Mouse (Mus musculus) layer of hippocampus, postnatal 25 days (tissue): ENCODE results near the gene Camkk1. TPM values are rescaled to one million over a fixed set of nuclear protein-coding genes. Genes with fewer than 3 reads are reported as not detected.

Source experiments
- total RNA-seq, 2 experiments: library from RNA; stranded (reverse); gene quantifications; 2 replicates each; pipeline ENCODE4 v1.2.3; 2021

The Camkk1 gene
- total RNA-seq, 2 experiments from 2014 or later: 128 to 155 TPM

Other genes with a start within 250 kb of the Camkk1 start
- gene Cyb5d2, start 222.9 kb upstream of the Camkk1 start, total RNA-seq: 10 to 100 TPM; 18.6 to 19.8 TPM
- 10 to 100 TPM; 39.6 to 55.0 TPM for gene Zzef1, start 222.8 kb upstream of the Camkk1 start, total RNA-seq
- 1 to 10 TPM; 4.9 to 6.6 TPM for gene Atp2a3, start 57.8 kb upstream of the Camkk1 start, total RNA-seq
- under 1 TPM; 0.54 to 0.69 TPM for gene P2rx1, start 19.9 kb upstream of the Camkk1 start, total RNA-seq
- gene Ncbp3, start 28.8 kb downstream of the Camkk1 start, total RNA-seq: 10 to 100 TPM in 1 of 2 experiments, 1 to 10 TPM in 1; 8.5 to 10.4 TPM
- gene Itgae, start 71.6 kb downstream of the Camkk1 start, total RNA-seq: under 1 TPM; 0.12 to 0.15 TPM
- gene Haspin, start 119.3 kb downstream of the Camkk1 start, total RNA-seq: under 1 TPM; 0.30 to 0.33 TPM
- gene P2rx5, start 141.4 kb downstream of the Camkk1 start, total RNA-seq: 1 to 10 TPM; 2.5 to 2.6 TPM
- 10 to 100 TPM; 51.3 to 65.6 TPM for gene Emc6, start 158.0 kb downstream of the Camkk1 start, total RNA-seq
- gene Tax1bp3, start 158.1 kb downstream of the Camkk1 start, total RNA-seq: 10 to 100 TPM; 11.6 to 13.3 TPM
- gene Ctns, start 180.0 kb downstream of the Camkk1 start, total RNA-seq: 10 to 100 TPM; 16.5 to 23.0 TPM
- 1 to 10 TPM; 3.0 to 4.1 TPM for gene Shpk, start 180.5 kb downstream of the Camkk1 start, total RNA-seq
- gene Trpv1, start 215.3 kb downstream of the Camkk1 start, total RNA-seq: under 1 TPM in 1 of 2 experiments, not detected in 1; 0.12 TPM
- gene Trpv3, start 248.4 kb downstream of the Camkk1 start, total RNA-seq: under 1 TPM; 0.34 to 0.40 TPM